Mouse (Mus musculus) heart, postnatal 14 days (tissue): Measurements from ENCODE around the gene Kirrel. TPM values are rescaled to one million over a fixed set of nuclear protein-coding genes. Genes with fewer than 3 reads are reported as not detected.

ENCODE experiments used
- DNase-seq, 2 experiments: peaks; one replicate each; pipeline ENCODE4 v3.0.0; 2021 to 2022
- intact Hi-C: fragments of 180-260 bp; cut with DNase I; formaldehyde crosslinking; loops from one replicate; pipeline ENCODE4 v1.15.1; 2025
- total RNA-seq, 2 experiments: library from RNA; stranded (reverse); gene quantifications; 2 replicates each; pipeline ENCODE4 v1.2.3; 2021

The Kirrel gene
- total RNA-seq, 2 experiments from 2014 or later = 8.8 to 9.9 TPM

DNA sequence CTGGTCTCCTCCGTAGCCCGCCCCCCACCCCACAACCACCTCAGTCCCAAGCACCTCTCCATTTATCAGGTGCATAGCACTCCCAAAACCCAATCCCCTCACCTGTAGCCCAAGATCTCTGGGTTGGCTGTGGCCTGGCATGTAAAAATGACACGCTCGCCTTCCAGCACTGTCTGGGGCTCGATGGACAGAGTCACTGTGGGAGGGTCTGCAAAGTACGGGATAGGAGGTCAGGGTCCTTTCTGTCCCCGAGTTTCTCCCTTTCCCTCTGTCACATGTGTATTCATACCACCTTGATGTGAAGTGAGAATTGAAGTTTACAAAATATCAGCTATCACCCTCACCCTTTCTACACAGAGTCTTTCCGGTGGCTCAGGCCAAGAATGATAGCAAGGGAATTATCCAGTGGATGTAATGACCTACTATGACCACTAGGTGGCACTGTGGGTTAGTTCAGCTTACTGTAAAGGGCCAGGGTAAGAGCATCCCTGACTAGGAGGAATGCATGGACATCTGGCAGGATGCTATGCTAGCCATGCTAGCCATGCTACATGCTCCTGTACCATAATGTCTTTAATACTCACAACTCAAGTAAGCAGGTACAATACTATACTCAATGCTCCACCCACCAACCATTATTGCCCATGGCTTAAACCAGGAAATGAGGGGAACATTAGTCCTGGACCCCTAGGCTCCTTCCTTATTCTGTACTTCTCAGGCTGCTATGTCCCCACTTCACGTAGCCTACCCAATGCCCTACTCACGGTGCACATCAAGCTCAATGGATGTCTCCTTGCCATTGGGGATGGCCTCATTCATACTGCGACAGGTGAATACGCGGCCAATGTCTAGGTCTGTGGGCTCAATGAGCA is 84.6 kb downstream of the Kirrel start:
- intact Hi-C loops = loop anchor here (1.0 to 5.0 kb wide), 4 partner anchors 85 to 412 kb away; no protein-coding TSS in a partner anchor
- DNase-seq = peak; percentile 63 to 81

DNA sequence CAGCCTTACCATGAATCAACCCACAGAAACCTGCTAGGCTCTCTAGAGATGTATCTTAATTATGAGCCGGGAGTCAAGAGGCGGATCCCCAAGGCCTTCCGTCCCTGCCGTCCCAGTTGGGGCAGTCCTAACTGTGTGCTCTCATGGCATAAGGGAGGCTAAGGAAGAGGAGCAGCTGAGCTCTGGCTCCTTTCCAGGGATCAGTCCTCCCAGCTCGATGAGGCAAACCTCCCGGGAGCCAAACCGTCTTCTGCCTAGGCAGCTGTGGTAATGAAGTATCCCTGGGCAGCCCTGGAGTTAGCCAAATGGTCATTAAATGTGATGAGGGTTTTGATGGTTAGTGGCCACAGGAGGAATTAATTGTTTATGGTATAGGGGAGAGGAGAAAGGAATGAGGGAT is 87.4 kb downstream of the Kirrel start:
- peak in 1 of 2 experiments; percentile 42 for DNase-seq
- intact Hi-C loops = no loop called here

DNA sequence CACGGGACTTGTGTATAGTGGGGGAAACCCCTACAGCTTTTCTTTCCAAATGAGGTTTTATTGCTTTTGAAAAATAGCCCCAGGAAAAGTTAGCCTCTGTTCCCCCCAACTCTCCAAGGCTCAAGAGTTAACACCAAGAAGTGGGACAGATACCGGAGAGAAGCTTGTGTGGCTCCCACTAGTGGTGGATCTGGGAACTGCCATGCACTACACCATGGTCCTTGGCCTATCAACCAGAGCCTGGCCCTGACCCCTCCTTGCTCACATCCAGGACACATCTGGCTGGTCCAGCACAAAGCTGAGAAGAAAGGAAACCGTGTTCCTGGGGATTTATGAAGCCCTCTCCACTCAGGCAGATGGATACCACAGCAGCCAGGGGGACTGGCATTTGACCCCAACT is 92.3 kb downstream of the Kirrel start:
- peak; percentile 62 to 77 for DNase-seq
- intact Hi-C loops = loop anchor here (5.0 kb wide), 1 partner anchor 50 kb away; no protein-coding TSS in a partner anchor

DNA sequence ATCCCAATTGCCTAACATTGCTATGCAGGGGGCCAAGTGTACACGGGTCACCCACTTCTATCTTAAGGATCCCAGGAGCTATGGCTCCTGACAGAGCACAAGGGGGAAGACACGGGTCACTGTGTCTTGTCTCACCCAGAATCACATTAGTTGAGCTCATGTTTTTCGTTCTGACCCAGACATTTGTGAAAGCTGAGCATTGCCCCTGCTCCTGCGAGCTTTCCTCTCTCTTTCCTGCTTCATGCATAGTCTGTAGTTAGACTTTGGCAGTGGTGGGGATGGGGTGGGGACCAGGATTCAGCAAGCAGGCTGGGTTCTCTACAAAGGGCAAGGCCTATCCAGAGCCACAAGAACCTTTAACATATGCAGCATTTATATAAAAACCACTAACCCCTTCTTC is 94.8 kb downstream of the Kirrel start:
- intact Hi-C loops = loop anchor here (5.0 kb wide), 1 partner anchor 47 kb away; no protein-coding TSS in a partner anchor
- no peak for DNase-seq

DNA sequence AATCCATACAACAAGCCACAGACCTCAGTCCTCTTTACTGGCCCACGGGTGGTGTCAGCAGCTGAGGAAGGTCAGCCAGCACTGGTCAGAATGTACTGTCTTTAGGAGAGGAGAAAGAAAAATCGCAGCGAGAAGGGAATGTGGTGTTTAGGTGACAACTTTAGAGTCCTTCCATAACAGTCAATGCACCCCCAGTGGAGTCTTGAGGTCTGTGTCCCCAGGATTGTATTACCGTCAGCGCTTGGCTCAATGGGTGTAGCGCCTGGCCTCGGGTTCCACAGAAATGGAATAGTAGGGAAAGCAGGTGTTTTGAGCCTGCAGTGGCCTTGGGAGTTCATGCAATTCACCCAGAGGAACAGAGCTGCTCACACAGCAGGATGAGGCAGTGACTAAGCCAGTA is 95.2 kb downstream of the Kirrel start:
- DNase-seq = no peak
- intact Hi-C loops = no loop called here

DNA sequence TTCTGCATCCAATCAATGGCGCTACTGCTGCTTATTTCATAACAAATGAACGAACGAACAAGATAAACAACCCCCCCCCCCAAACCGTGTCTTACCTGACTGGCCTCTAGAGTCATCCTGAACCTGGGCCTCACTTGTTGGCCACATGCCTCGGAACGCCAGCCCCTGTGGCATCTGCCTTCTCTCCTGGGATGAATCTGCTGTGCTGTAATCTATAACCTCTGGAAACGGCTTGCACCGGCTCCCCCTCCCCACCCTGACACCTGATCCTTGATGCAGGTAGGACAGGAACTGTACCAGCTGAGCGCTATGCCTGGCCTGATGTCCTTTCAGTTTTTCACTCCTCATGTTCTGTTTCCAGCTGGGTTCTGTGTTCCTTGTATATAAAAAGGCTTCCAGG is 96.9 kb downstream of the Kirrel start:
- DNase-seq = no peak

DNA sequence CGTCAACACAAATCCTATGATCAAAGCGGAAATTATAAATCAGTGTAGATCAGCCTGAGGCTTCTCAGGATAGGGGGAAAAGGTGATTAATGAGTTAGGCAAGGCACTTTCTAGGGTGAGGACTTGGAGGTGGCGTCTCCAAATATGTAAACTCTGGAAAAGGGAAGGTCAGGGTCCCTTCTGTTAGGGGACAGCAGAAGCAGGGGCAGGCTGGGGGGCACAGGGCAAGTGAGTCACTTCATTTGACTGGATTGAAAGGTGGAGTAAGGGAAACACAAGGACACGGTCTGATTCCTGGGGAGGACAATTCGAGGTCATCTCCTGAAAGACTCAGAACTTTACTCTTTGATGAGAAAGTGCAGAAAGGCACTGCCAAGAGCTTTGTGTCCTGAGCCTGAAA is 97.6 kb downstream of the Kirrel start:
- intact Hi-C loops = no loop called here
- no peak for DNase-seq

More for the DNA sequence above, 96.9 kb downstream of the Kirrel start:
- intact Hi-C loops = no loop called here

DNA sequence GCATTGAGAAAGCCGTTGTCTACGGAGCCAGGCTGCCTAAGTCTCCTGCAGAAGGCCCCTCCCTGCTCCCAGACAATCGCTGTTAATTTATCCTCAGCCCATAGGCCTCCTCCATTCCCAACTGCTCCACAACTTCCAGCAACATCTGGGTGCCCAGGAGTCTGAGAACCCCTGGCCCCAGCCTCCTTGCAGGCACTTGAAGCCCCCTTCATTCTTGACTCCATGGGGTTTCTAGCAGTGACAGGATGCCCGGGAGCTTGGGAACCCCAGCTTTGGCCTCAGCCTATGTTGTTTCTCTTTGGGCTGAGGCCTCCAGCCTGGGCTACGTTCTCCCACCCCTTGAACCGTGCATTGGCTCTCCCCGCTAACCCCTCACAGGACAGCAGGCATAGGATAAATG is 98.4 kb downstream of the Kirrel start:
- intact Hi-C loops = no loop called here
- DNase-seq = no peak

DNA sequence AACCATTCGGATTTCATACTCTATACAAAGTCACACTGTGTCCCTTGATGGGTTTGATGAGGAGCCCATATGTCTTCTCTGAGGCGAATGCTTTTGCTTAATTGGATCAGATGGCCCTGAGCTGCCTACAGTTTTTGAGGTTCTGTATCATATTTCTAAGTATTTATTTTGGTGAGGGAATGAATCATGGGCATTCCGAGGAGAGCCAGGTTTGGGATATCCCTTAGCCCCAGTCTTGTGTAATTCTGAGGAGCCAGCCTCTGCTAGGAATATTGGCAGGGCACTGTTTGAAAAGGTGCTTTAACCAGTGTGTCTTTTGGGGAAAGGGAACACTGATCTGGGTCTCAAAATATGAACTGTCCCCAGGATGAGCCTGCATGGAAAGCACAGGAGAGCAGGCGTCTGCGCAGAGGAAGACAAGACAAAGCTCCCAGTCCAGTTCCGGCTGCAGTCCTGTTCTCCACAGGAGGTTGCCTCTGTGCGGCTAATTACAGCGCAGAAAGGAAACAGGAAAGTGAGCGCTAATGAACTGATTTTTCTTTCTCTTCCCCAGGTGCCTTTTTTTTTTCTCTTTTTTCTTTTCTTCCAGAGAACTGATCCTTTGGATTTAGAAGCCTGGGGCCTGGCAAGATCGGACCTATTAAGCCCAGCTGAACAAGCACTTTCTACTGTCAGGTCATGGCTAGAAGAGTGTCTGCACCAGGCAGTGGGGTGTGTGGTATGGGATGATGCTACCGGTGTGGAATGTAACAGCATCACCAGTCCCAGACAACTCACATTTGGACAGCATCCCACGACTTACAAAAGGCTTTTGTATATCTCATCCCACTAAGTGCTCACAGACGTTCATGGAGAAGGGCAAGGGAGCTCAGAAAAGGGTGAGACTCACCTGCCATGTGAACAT is 101.7 kb downstream of the Kirrel start:
- intact Hi-C loops = no loop called here
- no peak for DNase-seq

DNA sequence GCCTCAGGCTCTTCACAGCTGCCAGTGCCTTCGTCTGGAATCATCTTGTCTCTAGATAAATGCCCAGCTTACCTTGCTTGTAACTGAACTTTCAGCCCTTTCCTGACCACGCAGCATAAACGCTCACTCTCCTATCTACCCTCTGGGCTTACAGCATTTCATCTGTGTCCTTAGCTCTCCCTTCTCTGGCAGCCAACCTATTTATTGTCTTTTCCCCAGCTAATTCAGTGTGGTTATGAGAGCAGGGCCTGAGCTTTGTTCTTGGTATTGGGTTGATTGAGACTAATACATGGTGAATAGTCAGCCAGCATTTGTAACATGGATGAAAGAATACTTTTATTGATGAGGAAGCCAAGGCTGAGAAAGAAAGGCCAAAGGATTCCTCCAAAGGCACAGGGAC is 102.4 kb downstream of the Kirrel start:
- intact Hi-C loops = no loop called here
- DNase-seq = no peak

DNA sequence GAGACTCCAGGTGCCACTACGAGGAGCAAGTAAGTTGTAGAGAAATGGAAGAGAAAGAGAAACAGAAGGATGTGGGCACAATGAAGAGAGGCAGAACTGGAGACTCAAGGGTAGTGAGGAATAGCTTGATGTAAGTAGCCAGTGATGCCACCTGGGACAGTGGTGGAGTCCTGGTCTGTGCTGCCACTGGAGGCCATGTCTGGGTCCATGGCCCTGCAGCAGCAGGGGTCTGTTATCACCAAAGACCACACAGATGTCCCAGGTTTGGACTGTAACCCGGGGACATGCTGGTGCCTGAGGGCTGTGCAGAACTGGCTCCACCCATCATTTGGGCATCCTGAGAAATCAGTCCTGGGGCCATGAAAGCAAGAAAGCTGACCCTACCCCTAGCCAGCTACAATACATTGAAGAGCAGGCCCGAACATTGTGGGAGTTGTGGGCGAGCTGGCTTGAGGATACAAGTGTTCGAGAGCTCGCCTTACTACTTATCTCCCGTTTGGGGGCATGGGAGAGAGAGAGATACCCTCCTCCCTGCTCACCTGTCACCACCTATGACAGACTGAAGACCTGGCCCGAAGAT is 107.1 kb downstream of the Kirrel start:
- intact Hi-C loops = no loop called here
- no peak for DNase-seq

DNA sequence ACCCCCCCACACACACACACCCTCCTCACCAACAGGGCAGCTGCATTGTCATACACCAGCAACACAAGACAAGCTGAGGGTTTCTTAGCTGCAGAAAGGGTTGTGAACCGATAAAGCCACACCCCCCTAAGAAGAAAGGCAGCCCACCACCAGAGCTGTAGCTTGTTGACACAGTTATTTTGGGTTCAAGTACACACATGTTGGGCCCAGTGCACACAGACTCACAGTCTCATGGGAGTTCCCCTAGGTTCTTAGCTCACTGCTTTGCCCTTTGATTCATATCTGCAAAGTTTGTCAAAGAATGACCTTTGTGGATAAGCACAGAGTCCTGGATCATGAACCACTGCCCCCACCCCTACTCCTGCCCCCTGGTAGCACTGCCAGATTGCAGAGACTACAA is 120.6 kb downstream of the Kirrel start:
- DNase-seq = no peak
- intact Hi-C loops = no loop called here

DNA sequence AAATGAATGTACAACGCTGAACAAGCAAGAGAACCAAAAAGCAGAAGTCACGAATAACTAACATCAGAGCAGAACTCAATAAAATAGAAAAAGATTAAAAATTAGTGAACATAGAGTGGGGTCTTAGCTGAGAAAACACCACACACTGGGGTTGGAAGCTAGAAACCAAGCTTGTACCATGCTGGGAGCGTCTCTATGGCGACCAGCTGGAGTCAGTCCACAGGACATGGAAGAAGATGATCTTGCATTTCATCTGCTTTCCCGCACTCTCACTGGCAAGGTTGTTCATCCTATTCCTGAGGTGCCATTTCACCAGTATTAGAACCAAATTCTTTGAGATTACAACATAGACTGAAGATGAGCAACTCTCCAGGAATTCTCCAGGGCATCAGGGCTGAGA is 126.7 kb downstream of the Kirrel start:
- intact Hi-C loops = no loop called here
- DNase-seq = no peak

DNA sequence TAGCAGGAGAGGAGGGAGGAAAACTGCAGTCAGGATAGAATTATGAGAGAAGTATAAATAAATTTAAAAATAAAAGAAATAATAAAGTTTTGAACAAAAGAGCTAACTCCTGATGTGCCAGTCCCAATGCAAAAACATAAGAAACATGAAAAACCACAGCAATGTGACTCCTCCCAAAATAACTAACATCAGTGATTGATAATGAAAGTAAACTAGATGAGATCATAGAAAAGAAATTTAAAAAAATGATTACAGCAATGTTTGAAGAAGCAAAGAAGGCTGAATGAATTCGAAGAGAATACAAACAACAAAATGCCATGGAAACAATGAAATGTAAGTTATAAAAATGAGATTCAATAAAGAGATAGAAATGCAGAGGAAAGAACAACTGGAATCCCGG is 132.8 kb downstream of the Kirrel start:
- DNase-seq = no peak
- intact Hi-C loops = no loop called here

DNA sequence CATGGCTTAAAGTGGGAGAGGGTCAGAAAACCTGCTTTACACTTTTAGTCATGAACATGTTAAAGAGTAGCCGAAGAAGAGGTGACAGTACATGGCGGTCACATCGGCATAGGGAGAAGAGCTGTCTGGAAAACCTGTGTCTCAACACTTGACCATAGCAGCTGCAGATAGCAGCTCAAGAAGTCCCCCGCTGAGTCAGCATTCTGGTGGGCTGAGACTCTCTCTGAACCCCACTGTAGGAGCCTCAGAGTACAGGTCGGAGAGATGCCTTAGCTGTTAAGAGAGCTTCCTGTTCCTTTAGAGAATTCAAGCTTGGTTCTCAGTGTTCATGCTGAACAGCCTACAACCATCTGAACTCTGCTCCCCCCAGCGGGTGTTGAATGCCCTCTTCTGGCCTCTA is 136.0 kb downstream of the Kirrel start:
- no peak for DNase-seq
- intact Hi-C loops = no loop called here

DNA sequence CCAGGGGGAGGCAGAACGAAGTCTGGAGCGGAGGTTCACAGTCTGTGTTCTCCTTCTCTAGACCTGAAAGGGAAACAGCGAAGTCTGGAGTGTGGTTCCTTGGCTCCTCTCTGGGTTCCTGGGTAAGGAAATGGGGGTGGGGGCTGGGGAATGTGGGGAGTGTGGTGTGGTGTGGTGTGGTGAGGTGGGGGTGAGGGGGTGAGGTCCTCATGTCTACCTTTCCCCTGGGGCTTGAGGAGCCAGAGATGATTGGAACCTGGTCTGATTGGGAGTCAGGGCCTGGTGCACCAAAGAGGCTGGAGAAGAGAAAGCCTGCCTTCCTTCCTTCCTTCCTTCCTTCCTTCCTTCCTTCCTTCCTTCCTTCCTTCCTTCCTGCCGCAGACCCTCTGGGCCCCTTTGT is 140.5 kb downstream of the Kirrel start:
- intact Hi-C loops = loop anchor here (5.0 kb wide), 1 partner anchor 48 kb away; no protein-coding TSS in a partner anchor
- DNase-seq = no peak

DNA sequence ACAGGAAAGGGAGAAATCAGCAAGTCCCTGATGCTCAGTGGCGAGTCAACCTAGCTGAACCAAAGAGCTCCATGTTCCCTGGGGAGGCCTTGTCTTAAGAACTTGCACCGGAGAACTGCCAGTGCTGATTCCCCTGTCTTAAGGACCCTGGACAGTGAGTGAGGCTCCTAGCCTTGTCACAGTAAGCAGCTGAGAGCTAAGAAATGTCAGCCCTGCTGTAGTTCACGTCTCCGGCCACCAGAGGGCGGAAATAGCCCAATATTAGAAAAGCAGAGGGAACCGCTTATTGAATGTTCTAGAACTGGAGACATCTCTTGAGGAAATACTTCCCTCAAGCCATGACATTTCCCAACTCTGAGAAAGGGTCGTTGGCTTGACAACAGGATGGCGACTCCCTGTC is 141.2 kb downstream of the Kirrel start:
- DNase-seq = peak; percentile 72 to 82

DNA sequence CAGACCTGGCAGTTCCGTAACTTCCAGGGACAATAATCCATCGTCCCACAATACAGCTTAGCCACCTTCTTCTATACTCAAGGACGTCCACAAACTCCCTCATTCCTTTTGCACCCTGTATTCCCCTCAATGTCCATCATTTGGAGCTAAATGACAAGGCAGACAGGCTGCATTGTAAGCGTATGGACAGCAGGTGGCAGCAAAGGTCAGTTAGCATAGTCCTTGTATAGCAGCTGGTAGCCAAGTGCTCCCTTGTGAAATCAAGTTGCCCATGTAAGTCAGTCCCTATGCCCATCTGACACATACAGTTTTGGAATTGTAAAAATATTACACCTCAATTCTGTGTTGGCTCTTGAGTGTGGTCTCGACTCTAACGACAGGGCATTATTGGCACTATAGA is 143.7 kb downstream of the Kirrel start:
- intact Hi-C loops = loop anchor here (2.0 to 5.0 kb wide), 2 partner anchors 51 to 278 kb away; no protein-coding TSS in a partner anchor

More for the DNA sequence above, 141.2 kb downstream of the Kirrel start:
- intact Hi-C loops = loop anchor here (2.0 to 5.0 kb wide), 3 partner anchors 49 to 465 kb away; partner anchors contain the start of gene Kirrel

More for the DNA sequence above, 143.7 kb downstream of the Kirrel start:
- DNase-seq = peak; percentile 58 to 73
